Mouse (Mus musculus) kidney, adult 18-20 months (tissue): ENCODE results near the gene Efcc1.
A peak's percentile ranks its signal among the peaks of the same experiment; 100 is the strongest.

Experiments
- DNase-seq: peaks from one replicate; pipeline ENCODE4 v3.0.0; 2021

Efcc1 gene

DNA sequence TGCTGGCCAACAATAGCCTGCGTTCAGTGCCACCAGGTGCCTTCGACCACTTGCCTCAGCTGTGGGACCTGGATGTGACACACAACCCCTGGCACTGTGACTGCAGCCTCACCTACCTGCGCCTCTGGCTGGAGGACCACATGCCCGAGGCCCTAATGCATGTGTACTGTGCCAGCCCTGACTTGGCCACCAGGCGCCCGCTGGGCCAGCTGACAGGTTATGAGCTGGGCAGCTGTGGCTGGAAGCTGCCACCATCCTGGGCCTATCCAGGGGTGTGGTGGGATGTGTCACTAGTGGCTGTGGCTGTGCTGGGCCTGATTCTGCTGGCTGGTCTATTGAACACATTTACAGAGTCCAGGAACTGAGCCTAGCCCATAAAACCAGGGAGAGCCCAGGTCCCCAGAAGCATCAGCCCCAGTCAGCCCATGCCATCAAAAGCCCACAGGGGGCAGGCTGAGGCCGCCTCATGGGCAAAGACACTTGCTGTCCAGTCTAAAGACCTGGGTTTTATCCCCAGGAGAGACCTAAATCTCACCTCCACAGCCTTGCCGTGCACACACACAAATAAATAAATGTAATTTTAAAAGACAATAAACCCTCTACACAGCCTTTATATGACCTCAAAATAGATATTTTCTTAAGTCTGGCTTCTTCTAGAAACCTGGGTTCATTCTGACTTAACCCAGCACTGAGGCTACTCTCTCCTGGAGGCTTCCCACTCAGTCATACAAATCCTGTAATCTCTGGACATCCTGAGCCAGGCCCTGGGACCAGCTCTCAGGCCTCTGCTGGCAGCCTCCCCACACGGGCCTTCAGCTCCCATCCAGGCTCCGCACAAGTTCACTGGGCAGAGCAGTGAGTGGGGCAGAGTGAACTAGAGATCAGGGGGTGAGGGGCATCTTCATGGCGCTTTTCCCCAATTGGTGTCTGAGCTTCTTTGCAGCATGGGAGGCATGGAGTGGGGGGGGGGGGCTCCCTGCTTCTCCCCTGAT lies 48.8 kb downstream of the Efcc1 start:
- no peak for DNase-seq

DNA sequence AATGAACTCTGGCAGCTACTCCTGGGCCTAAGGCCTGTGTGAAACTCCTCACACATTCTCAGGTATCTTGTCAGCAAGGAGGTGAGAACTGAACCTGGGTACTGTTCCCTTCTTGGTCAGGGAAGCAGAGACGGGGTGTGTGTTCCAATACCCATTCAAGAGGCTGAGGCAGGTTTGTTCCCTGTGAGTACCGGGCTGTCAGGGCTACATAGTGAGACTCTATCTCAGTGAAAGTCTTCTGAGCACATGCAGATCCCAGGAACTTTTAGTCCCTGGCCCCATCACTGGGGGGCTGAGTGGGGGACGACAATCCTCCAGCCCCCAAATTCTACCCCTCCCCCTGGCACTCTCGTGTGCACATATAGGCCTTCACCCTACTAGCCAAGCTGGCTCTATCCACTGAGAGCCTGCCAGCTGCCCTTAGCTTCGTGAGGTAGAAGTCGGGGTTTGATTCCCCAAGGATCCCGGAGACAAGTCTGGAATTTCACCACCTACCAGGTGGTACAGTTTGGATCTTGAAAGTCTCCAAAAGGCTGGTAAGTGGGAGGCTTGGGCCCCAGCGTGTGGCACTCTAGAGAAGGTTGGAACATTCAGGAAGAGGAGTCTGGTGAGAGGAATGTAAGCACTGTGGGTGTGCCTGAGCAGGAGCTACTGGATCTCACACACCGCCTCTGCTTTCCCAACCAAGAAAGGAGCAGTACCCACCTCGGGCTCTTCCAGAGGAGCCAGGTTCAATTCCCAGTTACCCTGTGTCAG lies 50.1 kb downstream of the Efcc1 start:
- DNase-seq, result no peak

DNA sequence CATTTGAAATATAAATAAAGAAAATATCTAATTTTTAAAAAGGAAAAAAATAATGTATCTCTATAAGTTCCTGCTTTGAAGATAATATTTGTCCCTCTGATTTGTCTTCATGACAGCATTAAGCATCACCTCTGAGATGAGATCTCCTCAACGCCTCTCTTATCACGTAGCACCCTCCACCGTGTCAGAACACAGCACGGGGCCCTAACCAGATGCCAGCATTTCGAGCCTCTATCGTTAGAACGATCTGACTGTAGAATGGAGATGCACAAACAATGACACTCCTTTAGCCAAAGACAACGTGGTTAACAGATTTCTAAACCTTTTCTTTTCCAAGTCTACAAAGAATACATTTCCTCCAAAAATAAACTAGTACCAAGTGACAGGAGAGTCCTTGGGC lies 53.4 kb downstream of the Efcc1 start:
- no peak for DNase-seq

DNA sequence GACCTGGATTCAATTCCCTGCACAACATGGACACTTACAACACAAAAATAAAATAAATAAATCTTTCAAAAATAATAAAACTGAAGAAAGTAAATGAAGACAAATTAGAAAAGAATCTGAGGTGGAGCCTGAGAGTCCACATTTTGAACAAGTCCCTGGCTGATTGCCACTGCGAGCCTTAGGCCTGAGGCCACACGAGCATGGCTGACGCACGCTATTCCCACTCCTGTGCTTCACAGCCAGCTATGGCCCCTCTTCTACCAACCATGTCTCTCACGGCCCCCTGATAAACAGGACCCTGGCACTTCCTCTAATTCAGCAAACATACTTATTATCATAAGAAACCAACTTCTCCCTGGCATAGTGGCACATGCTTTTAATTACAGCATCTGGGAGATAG lies 56.0 kb downstream of the Efcc1 start:
- no peak for DNase-seq

DNA sequence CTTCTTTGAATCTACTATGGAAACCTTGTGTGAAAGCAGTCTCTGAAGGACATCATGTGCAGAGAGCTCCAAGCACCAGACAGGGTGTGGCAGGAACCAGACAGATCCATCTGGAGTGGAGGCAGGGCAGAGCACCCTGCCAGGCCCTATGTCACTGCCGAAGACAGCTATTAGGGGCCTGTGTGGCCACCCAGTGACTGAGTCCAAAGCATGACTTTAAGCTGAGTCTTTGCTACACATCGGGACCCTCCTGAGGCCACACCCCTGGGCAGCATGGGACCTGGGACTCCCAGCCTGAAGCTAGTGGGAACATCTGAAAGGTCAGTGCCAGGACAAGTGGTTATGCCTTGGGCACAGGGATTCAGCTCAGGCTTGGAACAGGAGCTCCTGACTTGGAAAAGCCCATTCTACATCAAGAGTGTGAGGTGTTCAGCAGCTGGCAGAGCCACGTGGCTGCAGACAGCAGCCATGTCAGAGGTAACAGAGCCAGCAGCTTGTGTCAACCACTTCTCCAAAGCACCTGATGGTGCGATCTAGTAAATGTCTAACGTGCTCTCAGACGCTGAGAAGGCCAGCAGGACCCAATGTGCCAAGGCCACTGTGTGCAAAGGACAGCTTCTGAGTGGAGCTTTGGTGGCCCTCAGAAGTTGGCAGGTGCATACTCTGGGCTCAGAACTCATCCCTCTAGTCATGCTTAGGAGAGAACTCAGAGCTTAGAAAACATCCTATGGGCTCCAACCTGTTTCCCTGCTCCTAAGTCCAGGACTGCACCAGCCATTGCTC lies 56.6 kb downstream of the Efcc1 start:
- no peak for DNase-seq

DNA sequence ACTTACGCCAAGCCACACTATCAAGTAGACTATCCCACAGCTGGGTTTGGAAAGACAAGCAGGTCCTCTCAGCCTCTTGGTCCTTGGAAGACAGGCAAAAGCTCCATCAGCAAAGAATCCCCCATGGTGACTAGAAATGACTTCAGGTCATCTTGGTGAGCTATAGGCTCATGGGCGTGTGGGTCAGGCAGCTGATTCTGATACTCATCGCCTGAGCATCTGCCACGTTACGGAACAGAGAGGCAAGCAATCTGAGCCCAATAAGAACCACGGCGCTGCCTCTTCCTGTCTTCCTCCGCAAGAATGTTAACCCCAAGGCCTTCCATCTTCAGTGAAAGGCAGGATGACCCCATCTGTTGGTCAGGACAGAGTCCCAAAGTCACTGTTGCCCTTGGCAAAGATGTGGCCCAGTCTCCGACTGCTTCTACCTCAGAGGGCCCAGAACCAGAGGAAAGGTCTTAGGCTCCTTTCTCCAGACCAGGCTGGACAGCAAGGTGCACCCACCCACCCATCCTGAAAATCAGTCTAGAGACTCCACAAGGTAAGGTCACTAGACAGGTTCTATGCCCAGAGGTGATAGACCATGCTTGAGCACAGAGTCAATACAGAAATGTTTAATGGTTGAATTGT lies 57.7 kb downstream of the Efcc1 start:
- DNase-seq, result no peak

DNA sequence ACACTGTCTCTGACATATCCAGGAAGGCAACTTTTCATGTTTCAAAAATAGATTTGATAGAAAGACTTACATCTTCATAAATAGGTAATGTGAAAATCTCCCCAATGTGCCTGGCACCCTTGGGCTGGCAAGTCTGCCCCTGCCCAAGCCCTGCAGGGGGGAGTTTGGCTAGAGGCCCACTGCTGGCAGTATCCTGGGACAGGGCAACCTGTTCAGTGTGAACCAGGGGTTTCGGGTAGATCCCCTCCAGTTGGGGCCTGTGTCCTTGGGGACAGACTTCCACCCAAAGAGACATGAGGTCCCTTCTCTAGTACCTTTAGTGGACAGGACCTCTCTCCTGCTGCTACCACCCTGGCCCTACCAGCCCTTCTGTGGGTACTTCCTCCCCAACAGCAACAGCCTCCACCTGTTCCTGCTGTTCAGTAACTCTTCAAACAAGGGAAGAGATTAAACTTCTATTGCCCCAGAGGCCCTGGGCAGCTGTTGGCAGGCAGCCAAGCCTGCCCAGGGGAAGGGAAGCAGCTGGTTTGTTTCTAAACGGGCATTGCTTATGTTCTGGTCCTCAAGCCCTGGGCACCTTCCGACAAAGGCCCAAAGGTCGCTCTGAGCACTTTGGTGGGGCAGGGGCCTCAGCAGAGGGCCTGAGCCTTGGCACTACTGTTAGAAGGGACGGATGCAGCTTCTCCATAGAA lies 58.4 kb downstream of the Efcc1 start:
- peak; percentile 67 for DNase-seq

DNA sequence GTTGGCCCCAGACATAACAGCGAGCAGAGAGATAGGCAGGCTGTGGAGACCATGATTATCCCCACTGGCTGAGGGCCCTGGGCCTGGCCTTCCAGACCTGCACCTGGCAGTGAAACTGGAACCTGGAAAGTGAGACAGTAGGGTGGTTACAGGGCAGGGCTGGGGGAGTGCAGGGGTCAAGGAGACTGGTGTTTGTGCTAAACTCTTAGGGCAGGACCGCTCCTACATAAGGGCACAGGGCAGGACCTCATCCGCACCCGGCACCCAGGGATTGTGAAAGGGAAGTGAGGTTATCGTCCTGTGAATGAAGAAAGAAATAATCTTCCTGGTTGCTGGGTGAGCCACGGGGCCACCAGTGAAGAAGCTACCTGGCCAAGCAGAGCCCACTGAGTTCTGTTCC lies 59.1 kb downstream of the Efcc1 start:
- DNase-seq, result no peak

DNA sequence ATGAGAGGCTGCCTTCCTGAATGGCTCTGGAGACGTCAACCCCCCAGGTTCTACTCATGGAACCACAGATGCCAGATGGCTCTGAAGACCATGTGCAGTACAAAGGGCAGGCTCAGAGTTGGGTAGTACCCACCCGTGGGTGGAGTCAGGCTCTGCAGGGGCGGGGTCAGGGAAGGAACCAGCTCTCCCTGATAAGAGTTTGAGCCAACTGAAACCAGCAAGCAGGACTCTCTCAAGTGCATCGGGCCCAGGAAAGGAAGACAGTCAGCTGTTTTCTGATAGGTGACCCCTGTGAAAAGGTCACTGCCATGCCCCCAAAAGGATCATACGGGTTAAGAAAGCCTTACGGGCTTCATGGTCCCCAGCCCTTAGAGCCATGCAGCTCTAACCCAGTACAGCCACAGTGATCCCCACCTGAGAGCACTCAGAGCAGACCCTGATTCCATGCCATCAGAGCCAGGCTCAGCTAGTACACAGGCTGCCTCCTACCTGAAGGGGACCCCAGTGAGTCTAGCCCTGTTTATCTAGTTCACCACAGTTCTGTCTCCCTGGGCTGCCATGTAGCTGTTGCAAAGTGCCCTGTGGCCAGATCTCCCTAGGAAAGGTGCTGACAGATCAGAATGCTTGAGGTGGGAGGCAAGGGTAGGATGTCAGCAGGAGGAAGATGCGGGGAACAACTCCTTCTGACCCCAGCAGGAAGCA lies 60.3 kb downstream of the Efcc1 start:
- DNase-seq, result peak; percentile 41

DNA sequence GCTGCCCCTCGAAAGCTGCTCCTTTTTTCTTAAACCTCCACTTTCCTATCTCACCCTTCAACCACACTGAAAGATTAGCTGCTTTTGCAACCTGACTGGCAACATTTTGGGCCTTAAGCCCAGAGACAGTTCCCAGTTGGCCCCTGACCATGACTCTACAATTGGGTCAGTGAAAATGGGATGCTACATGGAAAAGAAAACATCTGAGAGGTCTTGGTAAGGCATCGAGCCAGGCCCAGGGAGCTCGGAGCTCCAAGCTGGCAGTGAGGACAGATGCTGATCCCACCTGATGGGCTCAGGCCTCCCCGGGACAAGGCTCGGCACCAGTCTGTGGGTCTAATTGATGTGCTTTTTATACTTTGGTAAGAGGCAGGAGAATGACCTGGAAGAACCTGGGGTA lies 61.2 kb downstream of the Efcc1 start:
- no peak for DNase-seq

DNA sequence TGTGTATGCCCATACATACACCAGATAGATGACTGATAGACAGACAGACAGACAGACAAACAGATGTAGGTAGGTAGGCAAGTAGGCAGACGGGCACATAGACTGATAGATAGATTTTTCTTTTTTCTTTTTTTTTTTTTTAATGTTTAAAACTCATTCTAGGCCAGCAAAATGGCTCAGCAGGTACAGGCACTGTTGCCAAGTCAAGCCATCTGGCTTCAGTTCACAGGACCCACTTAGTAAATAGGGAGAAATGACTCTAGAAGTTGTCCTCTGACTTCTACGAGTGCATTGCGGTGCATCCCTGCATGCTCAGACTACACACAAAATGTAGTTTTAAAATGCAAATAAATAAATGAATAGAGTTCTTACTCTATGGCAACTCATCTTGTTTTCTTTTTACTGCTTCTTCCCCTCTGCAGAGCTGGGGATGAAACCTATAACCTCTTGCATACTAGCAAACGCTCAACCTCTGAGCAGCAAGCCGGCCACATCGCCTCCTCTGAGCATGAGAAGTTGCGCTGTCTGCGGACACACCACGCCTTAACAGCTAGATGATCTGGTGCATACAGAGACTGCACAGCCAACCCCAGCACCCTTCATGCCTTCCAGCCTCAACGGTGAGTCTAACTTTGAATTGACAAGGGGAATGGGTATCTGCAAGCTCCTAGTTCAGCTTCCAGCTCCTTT lies 63.3 kb downstream of the Efcc1 start:
- no peak for DNase-seq

DNA sequence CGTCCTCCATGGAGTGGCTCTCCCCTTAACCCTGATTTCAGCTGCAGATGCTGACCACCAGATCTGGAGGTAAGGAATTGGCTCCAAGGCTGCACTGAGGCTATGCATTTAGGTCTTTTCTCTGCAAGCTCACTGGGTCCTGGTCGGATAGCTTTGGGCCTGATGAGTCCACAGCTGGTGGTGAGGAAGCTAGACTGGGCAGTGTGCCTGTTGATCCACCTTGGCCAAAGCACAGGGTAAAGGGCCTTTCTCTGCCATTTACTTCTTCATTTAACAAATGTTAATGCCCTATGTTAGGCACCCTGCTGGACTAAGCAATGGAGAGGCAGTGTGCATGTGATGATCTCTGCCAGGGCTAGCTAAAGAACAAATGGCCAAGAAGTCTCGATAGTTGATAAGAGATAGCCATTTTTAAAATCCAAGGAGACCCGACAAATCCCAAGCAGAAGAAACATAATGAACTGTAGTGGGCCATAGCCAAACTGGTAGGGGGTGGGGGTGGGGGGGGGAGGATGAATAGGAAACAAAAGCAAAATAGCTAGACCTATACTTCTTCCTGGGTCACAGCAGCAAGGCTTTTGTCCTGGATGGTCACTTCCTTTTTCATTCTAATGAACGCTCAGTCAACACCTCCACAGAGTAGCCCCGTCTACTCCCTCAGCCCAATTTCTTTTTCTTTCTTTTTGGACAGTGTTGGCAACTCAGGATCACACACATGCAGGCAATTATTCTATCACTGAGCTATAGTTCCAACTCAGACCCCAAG lies 64.9 kb downstream of the Efcc1 start:
- no peak for DNase-seq

DNA sequence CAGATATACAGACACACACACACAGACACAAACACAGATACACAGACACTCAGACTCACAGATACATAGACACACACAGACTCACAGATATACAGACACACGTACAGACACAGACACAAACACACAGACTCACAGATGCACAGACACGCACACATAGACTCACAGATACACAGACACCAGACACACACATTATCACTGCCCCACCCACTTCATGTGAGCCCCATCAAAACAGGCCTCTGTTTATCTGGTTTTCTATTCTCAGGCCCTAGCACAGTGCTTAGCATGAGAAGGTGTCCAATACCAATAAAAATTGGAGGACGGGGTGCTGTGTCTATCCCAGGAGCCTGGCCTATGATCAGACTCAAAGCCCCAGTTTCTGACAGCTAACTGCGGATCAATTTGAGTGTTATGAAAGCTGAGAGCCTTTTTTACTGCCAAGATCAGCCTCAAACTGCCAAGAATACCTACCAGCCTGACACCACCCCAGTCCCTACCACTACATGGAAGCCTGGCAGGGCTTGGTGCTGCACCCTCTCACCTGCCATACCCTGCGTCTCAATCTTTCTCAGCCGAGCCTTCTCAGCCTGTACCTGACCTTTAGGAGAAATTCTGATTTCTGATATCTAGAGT lies 65.7 kb downstream of the Efcc1 start:
- DNase-seq, result no peak

DNA sequence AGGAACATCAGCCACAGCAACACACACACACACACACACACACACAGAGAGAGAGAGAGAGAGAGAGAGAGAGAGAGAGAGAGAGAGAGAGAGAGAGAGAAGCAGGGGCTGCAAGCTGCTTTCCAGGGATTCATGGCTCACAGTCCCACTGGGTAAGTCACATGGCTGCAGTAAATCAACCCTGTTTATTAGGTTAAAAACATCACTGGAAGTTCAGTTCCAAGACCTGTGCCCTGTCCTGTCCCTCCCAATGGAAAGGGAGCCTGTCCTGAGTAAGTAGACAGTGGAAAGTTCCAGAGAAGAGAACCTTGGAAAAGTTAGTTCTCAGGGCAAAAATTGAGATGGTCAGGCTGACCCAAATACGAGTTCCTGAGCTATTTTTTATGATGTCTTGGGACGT lies 66.7 kb downstream of the Efcc1 start:
- DNase-seq, result no peak

DNA sequence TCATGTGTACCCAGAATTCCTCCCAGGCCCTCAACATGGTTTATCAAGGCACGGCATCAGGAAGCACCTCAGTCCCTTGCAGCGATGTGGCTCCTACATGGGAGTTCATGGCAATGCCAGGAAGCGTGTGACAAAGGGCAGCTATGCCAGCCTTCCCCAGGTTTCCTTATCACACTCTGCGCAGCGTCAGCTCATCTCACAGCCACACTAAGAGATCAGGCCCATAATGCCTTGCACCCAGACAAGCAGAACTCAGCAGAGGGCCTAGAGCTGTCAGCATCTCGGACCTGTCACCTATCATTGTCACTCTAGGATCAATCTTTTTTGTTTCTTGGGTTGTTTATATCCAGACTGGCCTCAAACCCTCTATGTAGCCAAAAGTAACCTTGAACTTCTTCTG lies 68.9 kb downstream of the Efcc1 start:
- no peak for DNase-seq

DNA sequence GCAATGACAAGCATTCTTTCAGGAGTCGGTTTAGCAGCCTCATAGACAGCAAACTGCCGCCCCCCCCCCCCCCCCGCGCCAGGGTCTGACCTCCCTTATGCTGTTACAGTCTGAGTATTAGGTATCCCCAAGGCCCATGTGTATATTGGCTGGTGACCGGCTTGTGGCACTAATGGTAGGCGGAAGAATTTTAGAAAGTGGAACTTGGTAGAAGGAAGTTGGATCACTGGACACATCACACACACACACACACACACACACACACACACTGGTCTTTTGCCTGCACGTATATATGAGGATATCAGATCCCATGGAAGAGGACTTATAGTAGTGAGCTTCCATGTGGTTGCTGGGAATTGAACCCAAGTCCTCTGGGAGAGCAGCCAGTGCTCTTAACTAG lies 71.8 kb downstream of the Efcc1 start:
- DNase-seq, result no peak

DNA sequence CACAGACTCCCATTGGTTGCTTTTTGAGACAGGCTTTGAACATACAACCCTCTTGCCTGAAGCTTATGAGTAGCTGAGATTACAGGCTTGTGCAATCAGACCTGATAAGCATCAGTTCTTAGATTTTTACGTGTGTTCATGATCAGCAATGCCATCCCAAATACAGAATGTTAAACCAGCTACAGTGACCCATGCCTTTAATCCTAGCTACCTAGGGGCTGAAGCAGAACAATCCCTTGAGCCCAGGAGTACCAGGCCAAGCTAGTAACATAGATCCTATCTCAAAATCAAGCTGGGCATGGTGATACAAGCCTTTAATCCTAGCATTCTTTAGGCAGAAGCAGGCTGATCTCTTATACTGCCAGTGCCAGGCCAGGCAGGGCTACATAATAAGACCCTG lies 73.4 kb downstream of the Efcc1 start:
- DNase-seq, result no peak

DNA sequence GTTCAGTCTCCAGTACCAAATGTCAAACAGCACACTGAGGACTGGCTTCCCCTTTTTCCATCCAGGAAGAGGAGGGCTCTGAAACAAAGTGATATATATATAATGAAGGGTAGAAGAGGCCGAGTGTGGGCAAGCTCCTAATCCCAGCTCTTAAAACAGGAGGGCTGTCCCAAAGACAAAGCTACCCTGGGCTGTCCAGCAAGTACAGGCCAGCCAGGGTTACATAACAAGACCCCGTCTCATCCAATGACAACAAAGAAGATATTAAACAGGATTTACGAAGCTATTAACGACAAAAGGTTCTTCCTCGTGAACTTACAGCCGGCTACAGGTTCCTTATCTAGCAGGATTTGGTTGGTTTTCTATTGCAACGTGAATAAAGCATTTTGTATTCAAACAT lies 74.2 kb downstream of the Efcc1 start:
- no peak for DNase-seq

DNA sequence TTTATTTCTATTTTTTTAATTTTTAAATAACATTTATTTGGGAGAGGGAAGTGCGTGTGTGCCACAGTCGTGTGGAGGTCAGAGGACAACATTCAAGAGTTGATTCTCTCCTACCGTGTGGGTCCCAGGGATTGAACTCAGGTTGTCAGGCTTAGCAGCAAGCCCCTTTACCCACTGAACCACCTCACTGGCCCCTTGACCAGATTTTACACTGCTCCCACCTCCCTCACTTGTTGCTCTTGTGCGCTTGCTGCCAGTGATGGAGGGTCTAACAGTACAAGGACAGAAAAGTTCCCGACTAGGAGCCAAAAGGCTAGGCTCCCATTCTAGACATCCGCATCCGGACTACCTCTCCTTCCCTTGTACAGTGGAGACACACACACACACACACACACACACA lies 74.8 kb downstream of the Efcc1 start:
- DNase-seq, result no peak
